Mouse (Mus musculus) forelimb bud, embryonic 11.5 days (tissue): ENCODE results near the gene Clpsl2.

Experiments used
- DNase-seq: peaks from one replicate; pipeline ENCODE4 v3.0.0-alpha.2; 2012; ENCODE audit warnings: low read depth, low spot score

Clpsl2 gene

DNA sequence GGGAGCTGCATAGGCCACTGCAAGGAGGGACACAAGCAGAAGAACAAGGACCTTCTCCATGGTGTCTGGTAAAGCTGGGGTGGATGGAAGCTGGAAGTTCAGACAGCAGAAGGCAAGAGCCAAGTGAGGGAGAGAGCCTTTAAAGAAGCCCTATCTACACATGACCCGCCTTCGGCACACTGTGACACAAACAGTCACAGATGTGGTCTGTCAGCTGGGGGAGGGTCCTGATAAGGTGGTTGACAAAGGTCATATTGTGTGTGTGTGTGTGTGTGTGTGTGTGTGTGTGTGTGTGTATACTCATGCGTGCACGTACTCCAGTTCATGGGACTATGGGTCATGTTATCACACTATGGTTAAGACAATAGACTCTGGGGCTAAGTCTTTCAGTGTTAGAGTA, 11.4 kb downstream of the Clpsl2 start, which contains the start of gene Clps:
TSS of gene Clps (minus strand) at position 169 of the 400 bp plus-strand sequence.
- DNase-seq: no peak

DNA sequence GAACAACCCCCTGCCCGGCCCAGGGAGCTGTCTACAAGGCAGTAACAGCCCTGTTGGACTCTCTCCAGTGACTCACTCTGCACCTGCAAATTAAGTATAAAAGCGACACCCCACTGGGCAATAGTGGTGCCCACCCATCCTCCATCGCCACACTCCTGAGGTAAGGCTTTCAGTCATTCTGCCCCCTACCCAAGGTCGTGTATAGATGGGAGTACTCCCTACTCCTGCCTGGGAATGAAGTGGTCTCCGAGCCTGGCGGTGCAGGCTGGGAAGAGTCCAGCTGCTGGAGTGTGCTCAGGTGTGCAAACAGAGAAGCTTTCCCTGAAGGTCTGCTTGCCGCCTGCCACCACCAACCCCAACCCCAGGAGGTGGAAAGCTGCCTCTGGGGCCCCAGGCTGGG, 12.4 kb downstream of the Clpsl2 start:
- DNase-seq: no peak

DNA sequence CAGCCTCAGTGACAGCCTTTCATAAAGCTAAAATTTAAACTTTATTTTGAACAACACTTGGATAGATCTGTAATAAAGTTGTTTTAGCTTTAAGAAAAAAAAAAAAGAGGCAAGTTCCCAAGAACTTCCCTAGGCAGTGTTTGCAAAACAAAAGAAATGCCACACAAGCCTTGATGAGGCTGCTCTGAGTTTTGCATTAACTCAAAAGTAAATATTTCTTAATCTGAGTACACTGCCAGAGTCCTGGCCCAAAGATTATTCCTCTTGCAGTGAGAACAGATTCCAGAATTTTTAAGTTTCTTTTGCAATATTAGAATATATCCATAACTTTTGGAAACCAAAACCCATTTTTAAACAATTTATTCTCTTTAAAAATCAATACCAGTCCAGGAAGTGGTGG, 16.0 kb downstream of the Clpsl2 start:
- no peak for DNase-seq

DNA sequence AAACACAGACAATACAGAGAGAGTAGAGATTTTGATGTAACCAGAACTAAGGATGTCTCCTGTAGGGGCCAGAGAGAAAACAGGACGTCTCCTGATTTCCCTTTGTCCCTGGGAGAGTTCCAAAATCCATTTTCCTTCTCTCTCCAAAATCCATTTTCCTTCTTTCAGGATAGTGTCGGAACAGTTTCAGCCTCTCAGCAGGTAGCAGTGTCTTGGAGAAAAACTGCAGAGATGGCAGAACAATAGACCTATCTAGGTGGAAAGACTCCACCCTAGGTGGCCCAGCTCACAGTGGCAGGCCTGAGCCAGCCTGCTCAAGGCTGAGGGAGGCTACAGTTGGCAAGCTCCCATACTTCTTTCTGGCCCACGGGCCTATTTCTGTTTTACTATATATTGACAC, 18.3 kb downstream of the Clpsl2 start:
- no peak for DNase-seq

DNA sequence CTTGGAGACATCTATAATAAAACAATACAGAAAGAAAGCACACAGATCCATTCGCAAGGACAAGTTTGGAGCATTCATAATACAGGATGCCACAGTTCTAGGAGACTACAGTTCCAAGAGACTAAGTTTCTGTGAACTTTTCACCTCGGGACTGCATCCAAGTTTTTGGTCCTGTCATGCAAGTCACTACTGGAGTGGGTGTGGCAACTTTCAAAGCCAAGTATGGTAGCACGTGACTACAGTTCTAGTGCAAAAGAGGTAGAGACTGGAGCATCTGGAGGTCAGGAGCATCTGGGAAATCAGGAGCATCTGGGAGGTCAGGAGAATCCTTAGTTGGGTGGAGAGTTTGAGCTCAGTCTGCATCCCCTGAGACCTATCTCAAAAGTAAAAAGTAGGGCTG, 22.7 kb downstream of the Clpsl2 start:
- DNase-seq: no peak

DNA sequence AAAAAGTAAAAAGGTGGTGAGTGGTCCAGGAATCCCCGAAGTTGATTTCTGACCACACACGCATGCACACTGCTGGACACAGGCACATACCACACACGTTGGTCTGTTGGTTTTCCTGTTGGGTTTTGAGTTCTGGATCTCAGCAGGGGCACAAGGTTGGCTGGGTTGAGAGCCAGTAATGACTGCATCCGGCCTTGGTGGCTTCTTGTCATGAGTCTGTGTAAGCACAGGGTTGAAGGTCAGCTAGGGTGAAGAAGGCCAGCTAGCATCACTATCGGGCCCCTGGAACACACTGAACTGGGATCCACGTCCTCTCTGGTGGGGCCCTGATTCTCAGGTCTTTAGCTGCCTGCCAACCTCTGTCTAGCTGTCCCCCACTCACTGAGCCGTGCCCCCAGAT, 23.3 kb downstream of the Clpsl2 start:
- no peak for DNase-seq

DNA sequence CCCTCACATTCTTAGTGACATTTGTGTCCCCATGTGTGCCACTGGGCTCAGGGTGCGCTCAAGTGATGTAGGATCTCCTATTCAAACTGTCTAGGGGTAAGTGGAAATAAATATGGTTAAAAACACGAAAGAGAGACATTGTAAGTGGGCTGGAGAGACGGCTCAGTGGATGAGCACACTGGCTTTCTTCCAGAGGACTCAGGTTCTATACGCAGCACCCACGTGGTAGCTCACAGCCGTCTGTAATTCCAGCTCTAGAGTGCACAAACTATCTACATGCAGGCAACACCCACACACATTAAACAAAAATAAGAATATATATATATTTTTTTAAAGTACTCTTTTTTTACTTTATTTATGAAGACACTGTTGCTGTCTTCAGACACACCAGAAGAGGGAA, 23.7 kb downstream of the Clpsl2 start:
- DNase-seq: no peak

DNA sequence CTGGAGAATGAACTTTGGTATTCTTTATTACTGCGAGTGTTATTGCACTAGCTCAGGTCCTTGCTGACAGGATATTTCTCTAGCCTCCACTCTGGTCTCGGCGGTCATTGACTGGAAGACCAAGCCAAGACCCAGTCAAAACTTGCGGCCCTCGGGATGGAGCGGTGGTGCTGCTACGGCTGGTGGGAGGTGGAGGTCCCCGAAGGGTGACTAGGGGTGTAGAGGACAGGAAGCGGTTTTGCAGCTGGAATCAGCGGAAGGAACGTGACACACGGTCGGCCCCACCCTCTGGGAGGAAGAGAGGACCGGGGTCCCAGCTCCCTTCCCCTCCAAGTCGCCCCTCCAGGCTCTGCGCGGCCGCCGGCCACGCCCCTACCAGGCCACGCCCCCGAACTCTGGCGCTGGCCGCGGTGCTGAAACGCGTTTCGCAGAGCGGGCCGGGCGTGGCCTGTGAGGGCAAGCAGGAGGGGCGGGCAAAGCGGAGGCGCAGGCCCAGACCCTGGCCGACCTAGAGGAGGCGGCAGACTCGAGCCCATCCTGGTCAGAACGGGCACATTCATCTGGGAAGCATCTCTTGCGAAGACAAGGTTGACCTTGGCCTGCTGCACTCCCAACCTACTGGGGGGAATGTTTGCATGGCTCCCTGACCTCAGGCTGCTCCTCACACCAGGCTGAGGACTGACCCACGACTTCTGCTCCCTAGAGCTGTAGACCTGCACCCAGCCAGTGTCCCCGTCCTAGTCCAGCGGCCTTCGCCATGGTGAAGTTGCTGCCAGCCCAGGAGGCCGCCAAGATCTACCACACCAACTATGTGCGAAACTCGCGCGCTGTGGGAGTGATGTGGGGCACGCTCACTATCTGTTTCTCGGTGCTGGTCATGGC, 26.3 kb downstream of the Clpsl2 start, which contains the start of gene Lhfpl5:
TSS of gene Lhfpl5 (plus strand) at position 398 of the 882 bp plus-strand sequence.
- peak; percentile 75 for DNase-seq

DNA sequence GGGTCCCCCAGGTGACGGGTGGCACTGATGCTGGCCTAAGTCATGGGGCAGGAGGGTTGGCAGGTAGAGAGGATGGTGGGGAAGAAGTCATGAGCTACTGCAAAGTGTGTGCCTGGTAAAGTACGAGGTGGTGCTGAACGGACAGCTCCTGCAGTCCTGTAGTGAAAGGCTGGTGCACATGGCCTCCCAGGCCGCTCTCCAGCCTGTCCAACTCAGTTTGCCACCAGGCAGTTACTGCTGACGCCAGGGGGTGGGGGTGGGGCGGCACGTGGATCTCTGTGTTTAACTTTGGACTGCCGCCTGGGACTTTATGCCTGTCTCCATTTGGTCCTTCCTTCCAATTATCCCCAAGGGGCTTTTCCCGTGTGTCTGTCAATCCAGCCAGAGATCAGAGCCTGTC, 31.2 kb downstream of the Clpsl2 start:
- DNase-seq: peak; percentile 91

DNA sequence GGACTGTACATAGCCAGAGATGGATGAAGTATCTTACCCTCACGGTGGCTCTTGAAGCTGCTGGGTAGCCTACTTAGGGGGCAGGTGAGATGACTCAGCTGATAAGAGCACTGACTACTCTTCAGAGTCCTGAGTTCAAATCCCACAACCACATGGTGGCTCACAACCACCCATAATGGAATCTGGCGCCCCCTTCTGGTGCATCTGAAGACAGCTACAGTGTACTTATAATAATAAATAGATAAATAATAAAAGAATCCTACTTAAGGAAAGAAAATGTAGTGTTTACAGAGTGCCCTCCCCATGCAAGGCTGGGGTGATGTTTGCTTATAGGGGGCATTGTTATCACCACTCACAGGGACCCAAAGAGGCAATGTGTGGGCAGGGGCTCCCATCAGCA, 31.8 kb downstream of the Clpsl2 start:
- DNase-seq: no peak

DNA sequence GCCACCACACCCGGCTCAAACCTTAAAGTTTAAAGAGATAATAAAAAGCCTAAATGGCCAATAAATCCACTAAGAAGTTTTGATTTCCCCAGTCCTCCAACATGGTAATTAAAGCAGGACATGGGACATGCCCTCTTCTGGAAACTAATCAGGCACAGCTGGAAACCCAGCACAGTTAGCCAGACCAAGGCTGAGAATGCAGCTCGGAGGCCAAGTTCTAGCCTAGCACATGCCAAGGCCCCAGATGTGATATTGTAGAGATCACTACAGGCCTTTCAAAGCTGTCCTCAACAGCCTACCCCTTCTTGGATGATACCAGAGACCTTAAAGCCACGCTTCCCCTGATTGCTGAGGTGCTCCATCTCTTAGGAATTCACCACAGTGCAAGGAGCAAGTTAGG, 37.3 kb downstream of the Clpsl2 start:
- no peak for DNase-seq

DNA sequence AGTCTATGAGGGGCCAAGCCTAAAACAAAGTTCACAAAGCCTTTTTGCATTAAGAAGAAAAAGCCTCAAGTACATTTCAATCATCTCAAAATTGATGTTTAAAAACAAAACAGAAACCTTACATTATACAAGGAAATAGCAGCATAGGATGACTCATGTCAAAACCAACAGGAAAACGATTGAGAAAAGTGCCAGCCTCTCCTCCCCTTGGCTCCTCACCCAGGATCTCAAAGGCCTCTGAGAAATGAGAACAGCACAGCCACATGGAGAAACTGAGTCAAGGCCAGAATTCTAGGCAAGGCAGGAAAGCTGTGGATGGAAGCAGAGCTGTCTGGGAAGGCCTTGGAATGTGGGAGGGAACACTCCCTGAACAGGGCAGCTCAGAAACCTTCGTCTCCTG, 39.4 kb downstream of the Clpsl2 start:
- DNase-seq: no peak

DNA sequence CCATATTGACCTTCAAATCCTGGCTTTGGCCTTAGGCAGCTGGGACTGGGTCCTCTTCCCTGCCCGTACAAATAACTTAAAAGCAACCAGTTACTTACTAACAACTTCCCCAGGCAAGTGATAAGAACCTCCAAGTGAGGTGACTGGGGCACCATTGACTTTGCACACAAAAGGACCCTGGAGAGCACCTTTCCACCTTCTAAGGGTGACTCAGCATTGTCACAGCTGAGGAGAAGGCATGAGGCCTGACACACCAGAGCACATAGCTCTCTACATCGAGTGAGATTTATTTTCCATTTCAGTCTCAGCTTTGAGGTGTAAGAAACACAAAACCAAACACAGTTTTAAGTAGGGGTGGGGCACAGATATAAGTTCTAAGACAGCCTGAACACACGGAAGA, 41.4 kb downstream of the Clpsl2 start:
- no peak for DNase-seq

DNA sequence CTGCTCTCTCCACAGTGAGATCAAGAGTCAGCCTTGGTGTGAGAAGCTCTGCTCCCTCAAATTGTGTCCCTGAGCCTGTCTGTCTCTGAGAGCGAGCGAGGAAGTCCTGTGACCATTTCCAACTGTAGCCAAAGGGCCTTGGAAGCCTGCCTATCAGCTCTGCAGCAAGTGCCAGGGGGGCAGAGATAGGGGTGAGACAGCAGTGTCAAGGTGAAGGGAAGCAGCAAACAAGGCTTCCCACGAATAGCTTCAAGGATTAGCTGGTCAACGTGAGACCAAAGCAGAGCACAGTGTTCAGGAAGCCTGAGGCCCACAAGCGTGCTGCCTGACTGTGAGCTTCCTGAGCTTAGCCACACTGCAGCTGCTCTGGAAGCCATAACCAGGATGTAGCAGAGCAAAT, 42.3 kb downstream of the Clpsl2 start:
- DNase-seq: no peak

DNA sequence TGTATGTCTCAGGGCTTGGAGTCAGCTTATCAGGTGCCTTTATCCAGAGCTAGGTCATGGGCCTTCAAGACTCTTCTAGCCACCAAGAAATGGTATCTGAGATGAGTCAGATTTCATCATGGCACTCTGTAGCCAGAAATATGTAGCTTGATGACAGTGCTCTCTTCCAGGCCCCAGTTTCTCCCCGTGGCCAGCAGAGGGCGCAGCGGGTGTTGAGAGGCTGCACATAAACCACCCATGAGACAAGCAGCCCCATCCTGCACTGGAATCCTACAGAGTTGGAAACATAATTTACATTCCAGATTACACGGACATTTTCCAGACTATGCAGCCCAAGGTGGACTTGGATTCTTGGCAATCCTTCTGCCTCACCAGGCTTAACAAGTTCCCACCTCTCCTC, 43.8 kb downstream of the Clpsl2 start:
- peak; percentile 58 for DNase-seq

DNA sequence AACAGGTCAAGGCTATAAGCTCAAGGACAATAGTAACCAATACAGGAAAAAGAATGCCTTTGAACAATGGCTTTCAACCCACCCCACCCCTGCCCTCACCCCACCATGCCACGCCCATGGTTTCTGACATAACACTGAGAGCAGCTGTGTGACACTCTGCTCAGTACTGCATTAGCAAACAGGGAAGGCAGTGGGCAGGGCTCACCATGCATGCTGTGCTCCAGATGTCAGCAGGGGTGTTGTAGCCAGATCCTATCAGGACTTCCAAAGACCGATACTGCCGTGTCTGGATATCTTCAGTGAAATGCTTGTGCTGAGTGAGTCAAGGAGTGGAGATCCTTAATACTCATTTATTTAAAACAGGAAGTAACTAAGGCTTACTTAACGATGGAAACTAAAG, 44.8 kb downstream of the Clpsl2 start:
- DNase-seq: no peak

DNA sequence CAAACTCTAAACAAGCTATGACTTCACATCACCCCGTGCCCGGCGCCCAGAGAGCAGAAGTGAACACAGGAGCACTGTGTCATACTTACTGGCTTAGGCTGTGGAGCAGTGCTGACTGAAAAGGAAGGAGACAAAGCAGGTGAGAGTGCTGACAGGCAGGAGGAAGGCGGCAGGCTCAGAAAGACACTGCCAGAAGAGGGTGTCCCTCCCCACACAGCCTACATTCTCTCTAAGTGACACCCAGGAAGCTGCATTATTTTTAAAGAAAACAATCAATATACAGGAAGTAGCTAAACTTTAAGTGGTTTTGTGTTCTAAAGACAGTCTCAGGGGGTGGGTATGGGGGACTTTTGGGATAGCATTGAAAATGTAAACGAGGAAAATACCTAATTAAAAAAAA, 51.6 kb downstream of the Clpsl2 start:
- no peak for DNase-seq

DNA sequence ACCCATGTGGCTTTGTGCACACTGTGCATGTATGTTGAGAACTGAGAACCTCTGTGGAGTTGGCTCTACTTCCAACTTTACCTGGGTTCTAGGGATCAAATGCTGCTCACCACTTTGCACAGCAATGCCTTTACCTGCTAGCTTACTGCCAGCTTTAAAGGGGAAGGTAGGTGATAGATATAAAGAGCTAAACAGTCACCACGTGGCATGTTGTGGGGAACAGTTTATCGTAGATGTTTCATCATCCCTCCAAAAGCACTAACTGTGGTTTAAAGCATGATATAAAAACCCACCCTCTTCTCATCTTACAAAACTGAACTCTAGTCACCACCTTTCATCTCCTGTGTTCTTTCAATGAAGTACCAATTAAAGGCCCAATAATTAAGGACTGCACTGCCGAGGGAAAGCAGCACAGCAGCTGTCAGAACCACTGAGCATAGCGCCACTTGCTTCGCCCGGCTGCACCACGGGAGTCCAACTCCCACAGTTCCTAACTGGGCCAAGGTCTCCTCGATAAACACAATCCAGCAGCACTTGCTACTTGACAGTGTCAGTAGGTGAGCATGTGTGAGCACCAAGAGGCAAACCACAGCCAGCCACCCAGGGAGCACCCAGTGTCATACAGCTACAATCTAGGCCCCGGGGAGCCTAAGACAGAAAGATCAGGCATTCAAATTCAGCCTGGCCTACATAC, 52.5 kb downstream of the Clpsl2 start:
- no peak for DNase-seq
